Mouse (Mus musculus): Measurements from ENCODE around the gene Rab11b.

The Rab11b gene

GRCm38 (mm10) chr17:33717982-33718381 lies 42.3 kb downstream of the Rab11b start:
- in situ Hi-C loops (cut with MboI): no loop called here

- in situ Hi-C loops (cut with MboI): no loop called here
Measured at GRCm38 (mm10) chr17:33717246-33717645, 43.1 kb downstream of the Rab11b start.

- in situ Hi-C loops (cut with MboI): no loop called here
Measured at GRCm38 (mm10) chr17:33714779-33715178, 45.6 kb downstream of the Rab11b start.

GRCm38 (mm10) chr17:33713271-33713670 lies 47.1 kb downstream of the Rab11b start:
- in situ Hi-C loops (cut with MboI): no loop called here

- in situ Hi-C loops (cut with MboI): no loop called here
Measured at GRCm38 (mm10) chr17:33709834-33710233, 50.5 kb downstream of the Rab11b start.

GRCm38 (mm10) chr17:33703091-33703490 lies 57.2 kb downstream of the Rab11b start:
- in situ Hi-C loops (cut with MboI): no loop called here

GRCm38 (mm10) chr17:33702178-33702577 lies 58.2 kb downstream of the Rab11b start:
- in situ Hi-C loops (cut with MboI): no loop called here

- in situ Hi-C loops (cut with MboI): no loop called here
Measured at GRCm38 (mm10) chr17:33695471-33695870, 64.9 kb downstream of the Rab11b start.

Measured in mature B cell (primary cell).